Mouse (Mus musculus): ENCODE measurements around the gene Kcnn3.

Kcnn3 gene

GRCm38 (mm10) chr3:89607327-89607726, 87.4 kb downstream of the Kcnn3 start:
- intact Hi-C loops (cut with DNase I), result no loop called here

- intact Hi-C loops (cut with DNase I), result loop anchor here (5.0 kb wide), 1 partner anchor 85 kb away; no protein-coding TSS in a partner anchor
Measured at GRCm38 (mm10) chr3:89612048-89612447, 92.1 kb downstream of the Kcnn3 start.

DNA sequence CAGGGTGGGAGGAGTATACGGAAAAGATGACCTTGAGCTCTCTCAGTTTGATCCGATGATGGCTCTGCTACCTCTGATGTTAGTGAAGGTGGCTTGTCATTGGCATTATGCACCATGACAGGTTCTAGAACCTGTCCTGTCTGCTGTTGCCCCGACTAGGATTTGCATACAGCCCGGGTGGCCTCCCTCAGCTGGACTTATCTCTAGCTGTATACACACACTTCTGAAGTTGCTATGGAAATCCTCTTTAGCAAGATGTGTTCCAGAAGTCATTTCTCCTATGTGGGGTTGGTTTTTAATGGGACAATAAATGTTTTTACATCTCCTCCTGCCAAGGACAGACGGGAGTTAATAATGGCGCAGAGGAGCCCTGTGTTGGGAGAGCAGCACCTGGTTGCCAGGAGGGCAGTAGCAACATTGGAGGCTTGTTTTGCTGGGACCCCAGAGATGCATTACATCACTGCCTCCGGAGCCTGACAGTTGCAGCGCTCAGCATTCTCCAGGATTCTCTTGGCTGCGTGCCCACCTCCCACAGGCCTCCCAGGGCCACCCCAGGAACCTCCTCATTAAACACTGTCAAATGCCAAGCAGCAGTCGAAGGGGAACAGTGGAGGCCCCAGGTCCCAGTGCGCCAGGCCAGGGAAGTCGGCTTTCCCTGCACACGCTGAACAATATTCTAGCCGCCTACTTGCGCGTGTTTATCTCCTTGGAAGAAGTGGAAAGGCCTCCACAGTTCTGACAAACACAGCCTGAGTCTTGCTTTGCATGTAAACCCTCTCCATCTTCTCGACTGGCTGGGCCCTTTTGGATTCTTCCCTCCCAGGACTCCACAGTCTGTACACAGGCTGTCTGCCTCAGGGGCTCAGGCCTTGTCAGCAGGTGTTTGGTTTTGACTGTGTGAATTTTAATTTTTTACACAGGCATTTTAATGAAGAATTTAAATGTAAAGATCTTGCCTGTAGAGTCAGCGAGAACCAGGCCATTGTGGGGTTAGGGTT, 93.9 kb downstream of the Kcnn3 start:
- intact Hi-C loops (cut with DNase I), result loop anchor here (5.0 kb wide), 1 partner anchor 87 kb away; no protein-coding TSS in a partner anchor

- intact Hi-C loops (cut with DNase I), result no loop called here
Measured at GRCm38 (mm10) chr3:89616861-89617260, 96.9 kb downstream of the Kcnn3 start.

- intact Hi-C loops (cut with DNase I), result no loop called here
Measured at GRCm38 (mm10) chr3:89617360-89617759, 97.4 kb downstream of the Kcnn3 start.

- intact Hi-C loops (cut with DNase I), result no loop called here
Measured at GRCm38 (mm10) chr3:89622825-89623224, 102.9 kb downstream of the Kcnn3 start.

GRCm38 (mm10) chr3:89623531-89623930, 103.6 kb downstream of the Kcnn3 start:
- intact Hi-C loops (cut with DNase I), result no loop called here

- intact Hi-C loops (cut with DNase I), result no loop called here
Measured at GRCm38 (mm10) chr3:89624001-89624400, 104.0 kb downstream of the Kcnn3 start.

DNA sequence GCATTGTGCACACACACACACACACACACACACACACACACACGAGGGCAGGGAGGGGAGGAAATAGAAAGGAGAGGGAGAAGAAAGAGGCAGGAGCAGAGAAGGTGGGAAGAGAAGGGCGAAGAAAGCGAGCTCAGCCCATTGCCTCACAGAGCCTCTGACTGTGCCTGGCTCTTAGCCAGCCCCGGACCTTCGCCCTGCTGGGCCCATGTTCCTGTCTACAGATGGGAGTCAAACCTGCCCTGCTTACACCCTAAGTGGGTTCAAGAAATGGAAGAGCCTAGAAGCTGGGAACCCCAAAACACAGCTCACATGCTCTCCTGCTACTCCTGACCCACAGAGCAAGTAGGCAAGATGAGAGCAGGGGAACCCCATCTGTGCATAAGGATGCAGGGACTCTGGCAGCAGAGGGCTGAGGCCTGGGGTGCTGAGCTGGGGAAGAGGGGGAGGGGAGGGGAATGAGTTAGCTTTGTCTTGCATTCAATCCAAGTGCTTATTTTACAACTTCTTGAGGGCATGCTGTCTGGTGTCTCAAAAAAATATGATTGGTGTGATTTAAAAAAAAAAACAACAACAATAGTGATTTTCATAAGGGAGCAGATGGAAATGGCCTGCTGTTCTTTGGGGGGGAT, 105.0 kb downstream of the Kcnn3 start:
- intact Hi-C loops (cut with DNase I), result no loop called here

GRCm38 (mm10) chr3:89626556-89626955, 106.6 kb downstream of the Kcnn3 start:
- intact Hi-C loops (cut with DNase I), result no loop called here

DNA sequence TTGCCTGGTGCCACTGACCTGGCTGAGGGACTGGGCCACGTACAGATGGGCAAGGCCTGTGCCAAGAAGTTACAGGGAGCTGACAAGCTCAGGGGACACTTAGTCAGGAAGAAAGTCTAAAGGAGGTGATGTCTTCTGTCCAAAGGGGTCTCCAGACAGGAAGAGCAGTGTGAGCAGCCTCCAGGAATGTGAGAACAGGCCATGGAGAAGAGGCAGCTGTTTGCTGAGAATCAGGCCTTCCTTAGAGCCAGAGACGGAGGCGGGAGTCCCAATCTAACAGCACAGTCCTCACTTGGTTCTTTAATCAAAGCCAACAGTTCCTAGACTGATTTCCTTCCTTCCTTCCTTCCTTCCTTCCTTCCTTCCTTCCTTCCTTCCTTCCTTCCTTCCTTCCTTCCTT, 109.8 kb downstream of the Kcnn3 start:
- intact Hi-C loops (cut with DNase I), result no loop called here

DNA sequence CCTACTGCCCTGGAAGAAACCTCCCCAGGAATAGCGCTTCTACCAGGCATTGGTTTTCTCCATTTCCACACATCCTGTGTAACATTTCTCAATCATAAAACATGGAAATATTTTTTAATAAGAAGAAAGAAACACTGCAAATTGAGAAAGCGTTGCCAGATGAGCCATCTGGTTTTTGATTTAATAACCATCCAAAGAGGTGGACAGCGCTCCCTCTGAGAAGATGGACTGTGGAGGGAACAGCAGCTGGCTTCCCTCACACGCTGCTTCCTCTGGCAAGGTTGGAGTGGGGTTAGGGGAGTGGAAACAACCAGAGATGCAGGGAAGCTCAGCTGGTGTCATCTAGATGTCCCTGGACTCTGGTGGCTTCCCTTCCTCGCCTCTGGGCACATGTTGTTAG, 111.8 kb downstream of the Kcnn3 start:
- intact Hi-C loops (cut with DNase I), result no loop called here

DNA sequence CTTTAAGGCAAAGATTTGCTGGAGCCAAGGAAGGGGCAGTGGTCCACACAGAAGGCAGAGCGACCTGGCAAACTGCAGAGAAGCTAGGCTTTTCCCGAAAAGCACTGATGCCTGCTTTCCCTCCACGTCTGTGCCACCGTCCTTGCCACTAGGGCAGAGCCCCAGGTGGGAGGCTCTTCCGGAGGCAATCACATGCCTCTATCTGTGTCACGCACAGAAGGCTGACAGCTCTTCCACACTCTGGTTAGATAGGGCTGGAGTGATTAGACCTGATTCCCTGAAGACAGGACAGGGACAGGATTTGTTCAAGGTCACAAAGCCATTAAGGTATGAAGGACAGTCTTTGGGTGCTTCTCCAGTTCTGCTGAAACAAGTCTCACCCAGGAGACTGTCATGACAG, 113.6 kb downstream of the Kcnn3 start:
- intact Hi-C loops (cut with DNase I), result no loop called here

- intact Hi-C loops (cut with DNase I), result no loop called here
Measured at GRCm38 (mm10) chr3:89633941-89634340, 114.0 kb downstream of the Kcnn3 start.

DNA sequence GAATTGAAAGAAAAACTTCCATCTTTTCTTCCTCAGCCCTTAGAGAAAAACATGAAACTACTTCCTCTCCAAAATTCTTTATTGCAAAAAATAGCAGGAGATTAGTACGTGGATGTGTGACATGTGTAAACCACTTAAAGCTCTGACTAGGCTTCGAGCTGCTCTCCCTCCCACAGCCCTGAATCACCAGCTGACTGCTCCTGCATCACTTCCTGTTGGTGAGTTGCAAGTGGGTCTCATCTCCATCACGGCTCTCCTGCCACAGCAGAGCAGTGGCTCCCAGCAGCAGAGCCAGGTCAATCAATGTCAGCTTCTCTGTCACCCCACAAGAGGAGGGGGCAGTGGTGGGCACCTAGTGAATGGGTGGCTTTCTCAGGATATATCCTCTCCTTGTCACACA, 120.8 kb downstream of the Kcnn3 start:
- intact Hi-C loops (cut with DNase I), result no loop called here

DNA sequence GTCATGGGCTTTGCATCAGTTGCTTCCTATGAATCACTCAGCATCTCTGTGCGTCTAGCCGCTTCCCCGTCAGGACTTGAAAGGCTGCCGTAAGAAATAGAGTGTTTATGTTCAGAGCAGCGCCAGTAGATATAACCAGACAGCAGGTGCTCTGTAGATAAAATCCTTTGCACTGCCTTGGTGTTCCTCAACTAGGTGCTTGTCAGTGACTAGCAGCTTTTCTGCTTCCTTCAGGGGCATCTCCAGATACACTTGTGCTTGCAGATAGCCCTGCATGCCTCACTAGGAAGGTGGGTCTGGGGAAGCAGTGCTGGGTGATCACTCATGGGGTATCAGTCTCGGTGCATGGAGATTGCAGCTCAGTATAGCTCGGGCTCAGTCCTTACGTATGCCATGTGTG, 123.4 kb downstream of the Kcnn3 start:
- intact Hi-C loops (cut with DNase I), result no loop called here

GRCm38 (mm10) chr3:89646813-89647255, 126.9 kb downstream of the Kcnn3 start:
- intact Hi-C loops (cut with DNase I), result no loop called here

DNA sequence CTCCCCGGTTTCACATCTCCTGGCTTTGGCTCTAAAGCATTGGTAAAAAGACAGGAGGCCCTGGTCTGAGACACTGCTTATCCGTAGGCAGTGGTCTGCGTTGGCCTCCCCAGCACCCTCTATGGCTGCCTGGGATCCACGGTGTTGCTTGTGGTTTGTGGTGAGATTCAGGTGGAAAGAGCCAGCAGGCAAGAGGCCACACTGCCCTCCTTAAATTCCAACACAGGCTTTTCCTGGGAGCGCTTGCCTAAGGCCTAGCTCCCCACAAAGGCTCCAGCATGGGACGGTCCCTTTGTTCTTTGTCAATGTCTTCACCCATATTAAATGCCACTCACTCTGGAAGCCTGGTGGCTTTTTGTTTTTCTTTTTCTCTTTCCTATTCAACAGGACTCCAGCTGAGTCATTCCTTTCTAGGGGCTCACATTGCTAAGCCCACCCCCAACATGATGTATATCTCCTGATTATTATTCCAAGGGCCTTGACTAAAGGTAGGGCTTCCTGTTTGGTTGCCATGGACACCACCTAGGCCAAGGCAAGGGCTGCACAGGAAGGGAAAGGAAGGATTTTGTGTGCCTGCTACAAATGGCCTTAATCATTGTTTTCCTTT, 127.4 kb downstream of the Kcnn3 start:
- intact Hi-C loops (cut with DNase I), result no loop called here

- intact Hi-C loops (cut with DNase I), result no loop called here
Measured at GRCm38 (mm10) chr3:89649890-89650289, 129.9 kb downstream of the Kcnn3 start.

DNA sequence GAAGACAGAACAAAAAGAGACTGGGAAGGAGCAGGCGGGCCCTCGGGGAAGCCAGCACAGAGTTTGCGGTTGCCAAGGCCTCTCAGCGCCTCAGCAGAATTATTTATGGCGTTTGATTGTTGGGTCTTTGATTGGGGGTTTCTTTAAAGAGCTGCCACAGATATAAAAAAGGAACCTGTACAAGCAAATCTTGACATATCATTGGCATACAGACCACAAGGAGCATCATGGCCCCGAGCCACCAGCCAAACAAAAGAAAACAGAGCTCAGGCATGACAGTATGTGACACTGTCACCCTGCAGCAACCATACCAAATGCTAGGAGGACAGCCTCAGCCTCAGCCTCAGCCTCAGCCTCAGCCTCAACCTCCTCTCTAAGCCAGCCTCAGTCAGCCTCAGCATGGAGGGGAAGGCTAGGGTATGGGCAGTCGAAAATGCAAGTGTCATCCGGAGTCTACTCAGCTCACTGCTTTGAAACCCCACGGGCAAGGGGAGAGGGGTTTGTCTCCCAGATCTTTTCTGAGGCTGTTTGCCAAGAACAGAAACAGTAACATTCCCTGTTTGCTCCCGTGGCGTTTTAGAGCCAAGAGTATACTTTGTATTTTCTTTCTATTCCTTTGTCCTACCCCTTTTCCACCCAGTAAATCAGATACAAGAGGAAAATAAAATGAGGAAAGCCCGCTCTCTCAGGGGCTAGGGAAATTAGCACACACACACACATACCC, 133.4 kb downstream of the Kcnn3 start:
- intact Hi-C loops (cut with DNase I), result no loop called here

- intact Hi-C loops (cut with DNase I), result no loop called here
Measured at GRCm38 (mm10) chr3:89657092-89657491, 137.1 kb downstream of the Kcnn3 start.
